Mouse (Mus musculus): ENCODE results near the gene Ppfia3. TPM values are rescaled to one million over a fixed set of nuclear protein-coding genes. Genes with fewer than 3 reads are reported as not detected.

Gene Ppfia3
- polyA plus RNA-seq, 1 experiment from 2014 or later, result 8.9 TPM

GRCm38 (mm10) chr7:45370475-45371311 lies 3.9 kb upstream of the Ppfia3 start, which contains the start of gene Lin7b:
Gene Lin7b (minus strand): TSS chr7:45370583.
- WGBS, result 13% methylated on average over 28 of the region's 28 CpGs
- Histone ChIP-seq H3K4me3 (peak within 1 kb of the TSS; percentile 60), H3K27me3 (ENCODE audit: poor library complexity, severe bottlenecking) (peaks cover 39% of the 10 kb centered on the region), H3K36me3 (replicated peaks) (peaks cover 42% of the 10 kb centered on the region), H3K4me1 (peaks cover 48% of the 10 kb centered on the region), H3K9me3 (no peaks in the 10 kb centered on the region), H3K27ac (peak within 1 kb of the TSS; percentile 54)
- peak; percentile 87 for DNase-seq (ENCODE audit: extremely low spot score, low spot score)

- peaks cover 53% of the 10 kb centered on the region for H3K4me1 ChIP-seq
- no peaks in the 10 kb centered on the region for H3K9me3 ChIP-seq
- 10% methylated on average over 52 of the region's 52 CpGs for WGBS
- peak overlapping the region; percentile 54 for H3K27ac ChIP-seq
- DNase-seq (ENCODE audit: extremely low spot score, low spot score), result peak; percentile 44
- peaks cover 36% of the 10 kb centered on the region for H3K36me3 ChIP-seq (replicated peaks)
- H3K4me3 ChIP-seq, result peak overlapping the region; percentile 60
- H3K27me3 ChIP-seq (ENCODE audit: poor library complexity, severe bottlenecking), result peaks cover 47% of the 10 kb centered on the region
These were observed 3.1 kb upstream of the Ppfia3 start for GRCm38 (mm10) chr7:45369836-45370474.

- no peak for DNase-seq (ENCODE audit: extremely low spot score, low spot score)
- peaks cover 53% of the 10 kb centered on the region for H3K4me1 ChIP-seq
- H3K27ac ChIP-seq, result no peak overlapping the region
- WGBS, result 75% methylated on average over 16 of the region's 16 CpGs
- peak overlapping the region; percentile 60 for H3K4me3 ChIP-seq
- peaks cover 55% of the 10 kb centered on the region for H3K27me3 ChIP-seq (ENCODE audit: poor library complexity, severe bottlenecking)
- peaks cover 29% of the 10 kb centered on the region for H3K36me3 ChIP-seq (replicated peaks)
- H3K9me3 ChIP-seq, result no peaks in the 10 kb centered on the region
These were observed 2.4 kb upstream of the Ppfia3 start for GRCm38 (mm10) chr7:45369022-45369745.

GRCm38 (mm10) chr7:45368178-45368577 lies 1.4 kb upstream of the Ppfia3 start:
- peak overlapping the region; percentile 80 for H3K4me3 ChIP-seq

GRCm38 (mm10) chr7:45367020-45367880 lies 431 bp upstream of the Ppfia3 start:
- peaks cover 10% of the 10 kb centered on the region for H3K36me3 ChIP-seq (replicated peaks)
- DNase-seq (ENCODE audit: extremely low spot score, low spot score), result peak; percentile 98
- H3K4me1 ChIP-seq, result peaks cover 62% of the 10 kb centered on the region
- under 1% methylated on average over 70 of the region's 70 CpGs for WGBS
- H3K4me3 ChIP-seq, result peak overlapping the region; percentile 80
- H3K9me3 ChIP-seq, result no peaks in the 10 kb centered on the region
- peaks cover 74% of the 10 kb centered on the region for H3K27me3 ChIP-seq (ENCODE audit: poor library complexity, severe bottlenecking)
- H3K27ac ChIP-seq, result peak overlapping the region; percentile 89

More at GRCm38 (mm10) chr7:45368178-45368577, 1.4 kb upstream of the Ppfia3 start:
- Histone ChIP-seq H3K4me1 (peaks cover 53% of the 10 kb centered on the region), H3K9me3 (no peaks in the 10 kb centered on the region), H3K27me3 (ENCODE audit: poor library complexity, severe bottlenecking) (peaks cover 65% of the 10 kb centered on the region), H3K27ac (peak overlapping the region; percentile 89), H3K36me3 (replicated peaks) (peaks cover 19% of the 10 kb centered on the region)
- no peak for DNase-seq (ENCODE audit: extremely low spot score, low spot score)
- 78% methylated on average over 15 of the region's 15 CpGs for WGBS

GRCm38 (mm10) chr7:45365742-45366651 lies 822 bp downstream of the Ppfia3 start:
- peaks cover 67% of the 10 kb centered on the region for H3K4me1 ChIP-seq
- H3K4me3 ChIP-seq, result peak overlapping the region; percentile 80
- H3K27ac ChIP-seq, result peak overlapping the region; percentile 89
- DNase-seq (ENCODE audit: extremely low spot score, low spot score), result peak; percentile 52
- no peaks in the 10 kb centered on the region for H3K36me3 ChIP-seq (replicated peaks)
- peaks cover 86% of the 10 kb centered on the region for H3K27me3 ChIP-seq (ENCODE audit: poor library complexity, severe bottlenecking)
- no peaks in the 10 kb centered on the region for H3K9me3 ChIP-seq
- WGBS, result 2% methylated on average over 35 of the region's 35 CpGs

- H3K27me3 ChIP-seq (ENCODE audit: poor library complexity, severe bottlenecking), result peaks cover 89% of the 10 kb centered on the region
- no peak for DNase-seq (ENCODE audit: extremely low spot score, low spot score)
- H3K27ac ChIP-seq, result no peak overlapping the region
- H3K36me3 ChIP-seq (replicated peaks), result no peaks in the 10 kb centered on the region
- no peak overlapping the region for H3K4me3 ChIP-seq
- no peaks in the 10 kb centered on the region for H3K9me3 ChIP-seq
- H3K4me1 ChIP-seq, result peaks cover 54% of the 10 kb centered on the region
- WGBS, result 89% methylated on average over 2 of the region's 2 CpGs
These were observed 2.8 kb downstream of the Ppfia3 start for GRCm38 (mm10) chr7:45363983-45364382.

GRCm38 (mm10) chr7:45362801-45363200 lies 4.0 kb downstream of the Ppfia3 start:
- DNase-seq (ENCODE audit: extremely low spot score, low spot score), result peak; percentile 57
- Histone ChIP-seq H3K4me3 (peak overlapping the region; percentile 68; the same call in 1 of the 2 replicates), H3K4me1 (peaks cover 46% of the 10 kb centered on the region), H3K36me3 (replicated peaks) (peaks cover under 1% of the 10 kb centered on the region; the same call in 1 of the 2 replicates), H3K9me3 (no peaks in the 10 kb centered on the region), H3K27me3 (ENCODE audit: poor library complexity, severe bottlenecking) (peaks cover 77% of the 10 kb centered on the region), H3K27ac (no peak overlapping the region)
- WGBS, result 7% methylated on average over 13 of the region's 13 CpGs

- peaks cover 71% of the 10 kb centered on the region for H3K27me3 ChIP-seq (ENCODE audit: poor library complexity, severe bottlenecking)
These were observed 5.5 kb downstream of the Ppfia3 start for GRCm38 (mm10) chr7:45361243-45361804.

GRCm38 (mm10) chr7:45360404-45361125 lies 6.3 kb downstream of the Ppfia3 start:
- Histone ChIP-seq H3K36me3 (replicated peaks) (peaks cover 11% of the 10 kb centered on the region; the same call in 1 of the 2 replicates), H3K4me1 (peaks cover 28% of the 10 kb centered on the region), H3K27ac (no peak overlapping the region), H3K9me3 (no peaks in the 10 kb centered on the region), H3K4me3 (peak overlapping the region; percentile 68), H3K27me3 (ENCODE audit: poor library complexity, severe bottlenecking) (peaks cover 68% of the 10 kb centered on the region)
- WGBS, result 54% methylated on average over 18 of the region's 18 CpGs
- DNase-seq (ENCODE audit: extremely low spot score, low spot score), result no peak

More at GRCm38 (mm10) chr7:45361243-45361804, 5.5 kb downstream of the Ppfia3 start:
- no peaks in the 10 kb centered on the region for H3K9me3 ChIP-seq
- H3K4me1 ChIP-seq, result peaks cover 36% of the 10 kb centered on the region
- DNase-seq (ENCODE audit: extremely low spot score, low spot score), result peak; percentile 89
- H3K36me3 ChIP-seq (replicated peaks), result peaks cover 7% of the 10 kb centered on the region; the same call in 1 of the 2 replicates
- WGBS, result under 1% methylated on average over 43 of the region's 43 CpGs
- H3K4me3 ChIP-seq, result peak overlapping the region; percentile 68
- H3K27ac ChIP-seq, result peak overlapping the region; percentile 86

Data from forebrain, embryonic 10.5 days (tissue).